Mouse (Mus musculus): ENCODE results near the gene Gjc2.

The Gjc2 gene

GRCm38 (mm10) chr11:59161398-59161797 lies 21.6 kb downstream of the Gjc2 start:
- no peak for DNase-seq (ENCODE audit: low spot score)

- DNase-seq (ENCODE audit: low spot score) = no peak
Measured at GRCm38 (mm10) chr11:59159558-59159957, 23.5 kb downstream of the Gjc2 start.

DNA sequence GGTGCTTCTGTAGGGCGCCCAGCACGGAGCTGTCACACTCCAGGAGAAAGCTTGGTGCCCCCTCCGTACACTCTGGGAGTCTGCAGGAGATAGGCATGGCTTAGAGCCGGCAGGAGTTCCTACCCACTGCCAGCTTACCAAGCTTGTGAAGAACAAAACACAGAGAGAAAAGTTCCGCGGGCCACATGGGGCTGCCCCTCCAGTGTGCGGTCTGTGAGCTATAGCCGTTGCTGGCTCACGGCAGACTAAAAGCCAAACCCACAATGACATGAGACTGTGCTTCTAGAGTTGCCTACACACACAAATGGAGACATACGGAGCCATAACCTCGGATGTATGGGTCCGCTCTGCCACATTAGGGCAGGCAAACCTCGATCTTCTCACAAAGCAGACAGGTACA lies 23.9 kb downstream of the Gjc2 start:
- no peak for DNase-seq (ENCODE audit: low spot score)

DNA sequence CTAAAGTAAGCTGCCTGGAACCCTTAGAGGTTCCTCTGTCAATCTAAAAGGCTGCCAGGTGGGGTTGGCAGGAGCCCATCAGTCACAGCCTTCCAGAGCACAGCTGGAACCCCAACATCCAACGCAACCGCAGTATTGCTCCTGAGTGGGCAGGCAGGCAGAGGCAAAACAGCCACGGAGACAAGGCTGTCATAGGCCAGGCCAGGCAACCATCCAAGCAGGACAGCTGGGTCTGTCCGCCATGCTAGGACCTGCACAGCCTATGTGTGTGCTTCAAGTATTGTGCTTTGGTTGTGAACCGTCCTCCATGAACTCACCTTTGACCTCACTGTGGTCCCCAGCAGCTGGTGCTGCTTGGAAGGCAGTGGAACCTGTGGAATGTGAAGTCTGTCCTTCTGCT lies 27.1 kb downstream of the Gjc2 start:
- no peak for DNase-seq (ENCODE audit: low spot score)

- DNase-seq (ENCODE audit: low spot score) = no peak
Measured at GRCm38 (mm10) chr11:59154220-59154619, 28.8 kb downstream of the Gjc2 start.

DNA sequence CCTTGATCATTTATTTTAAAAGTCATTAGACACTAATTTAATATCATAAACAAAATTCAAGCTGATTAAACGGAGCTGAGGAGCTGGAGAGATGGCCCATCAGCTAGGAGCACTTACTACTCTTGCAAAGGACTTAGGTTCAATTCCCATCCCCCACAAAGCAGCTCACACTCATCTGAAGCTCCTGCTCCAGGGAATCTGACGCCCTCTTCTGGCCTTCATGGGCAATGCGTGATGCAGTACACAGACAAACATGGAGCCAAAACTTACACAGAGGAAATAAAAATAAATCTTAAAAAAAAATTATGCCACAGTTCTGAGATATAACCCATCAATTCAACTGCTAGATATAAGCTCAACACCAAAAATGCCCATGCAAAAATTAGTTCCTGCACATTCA lies 31.3 kb downstream of the Gjc2 start:
- no peak for DNase-seq (ENCODE audit: low spot score)

DNA sequence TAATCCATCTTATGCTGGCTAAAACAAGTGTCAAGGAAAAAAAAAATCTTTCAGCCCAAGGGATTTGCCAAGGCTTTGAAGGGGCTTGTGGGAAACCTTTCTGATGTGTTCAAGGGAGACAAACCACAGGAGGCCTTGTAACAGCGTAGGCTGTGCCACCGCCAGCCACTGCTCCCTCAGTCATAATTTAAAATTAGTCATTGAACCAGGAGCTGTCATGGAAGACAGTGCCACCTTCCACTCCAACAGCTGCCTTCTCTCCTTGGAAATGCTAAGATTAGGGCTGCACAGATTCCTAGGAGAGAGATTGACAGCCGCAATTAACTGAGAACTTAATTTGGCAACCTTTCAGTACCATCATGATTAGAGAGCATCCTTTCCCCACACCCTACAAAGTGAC lies 33.7 kb downstream of the Gjc2 start:
- no peak for DNase-seq (ENCODE audit: low spot score)

DNA sequence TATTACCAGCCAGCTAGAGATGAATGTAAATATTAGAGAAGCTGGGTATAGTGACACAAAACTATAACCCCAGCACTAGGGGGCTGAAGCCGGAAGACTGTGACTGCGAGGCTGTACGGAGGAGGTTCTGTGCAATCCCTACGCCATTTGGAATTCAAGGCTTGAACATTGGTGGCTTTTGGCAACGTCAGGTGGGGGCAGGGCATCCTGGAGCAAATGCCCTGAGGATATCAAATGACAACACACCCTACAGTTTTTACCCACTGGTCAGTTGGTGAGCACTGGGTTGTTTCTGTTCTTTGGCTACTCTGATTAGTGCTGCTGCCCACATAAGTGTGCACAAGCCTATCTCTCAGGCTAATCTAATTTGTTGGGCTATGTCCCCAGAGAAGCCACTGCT lies 40.1 kb downstream of the Gjc2 start:
- no peak for DNase-seq (ENCODE audit: low spot score)

DNA sequence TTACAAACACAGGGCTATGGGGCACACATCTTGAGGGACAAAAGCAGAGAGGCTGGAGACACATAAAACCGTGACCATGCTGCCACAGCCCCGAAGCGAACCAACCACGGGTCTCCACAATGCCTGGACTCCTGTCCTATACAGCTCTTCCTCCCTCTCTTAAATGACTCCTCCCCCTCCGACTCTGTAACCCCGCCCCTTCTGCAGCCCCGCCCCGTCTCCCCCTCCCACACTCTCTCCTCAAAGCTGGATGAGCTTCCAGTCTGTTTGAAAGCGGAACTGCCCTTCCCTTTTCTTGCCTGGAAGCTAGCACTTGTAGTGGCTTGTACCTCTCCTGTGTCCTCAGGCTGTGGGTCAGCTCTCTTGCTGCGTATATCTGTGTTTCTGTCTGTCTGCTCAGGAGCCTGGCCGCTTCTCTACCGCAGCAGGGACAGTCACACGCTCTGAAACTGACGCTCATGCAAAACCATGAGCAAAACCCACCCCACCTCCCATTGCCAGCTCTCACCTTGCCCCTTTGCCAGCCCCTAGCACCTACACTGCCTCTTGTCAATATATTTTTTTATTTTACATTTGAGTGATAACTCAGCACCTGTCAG lies 41.1 kb downstream of the Gjc2 start:
- no peak for DNase-seq (ENCODE audit: low spot score)

- no peak for DNase-seq (ENCODE audit: low spot score)
Measured at GRCm38 (mm10) chr11:59138537-59139486, 44.2 kb downstream of the Gjc2 start.

DNA sequence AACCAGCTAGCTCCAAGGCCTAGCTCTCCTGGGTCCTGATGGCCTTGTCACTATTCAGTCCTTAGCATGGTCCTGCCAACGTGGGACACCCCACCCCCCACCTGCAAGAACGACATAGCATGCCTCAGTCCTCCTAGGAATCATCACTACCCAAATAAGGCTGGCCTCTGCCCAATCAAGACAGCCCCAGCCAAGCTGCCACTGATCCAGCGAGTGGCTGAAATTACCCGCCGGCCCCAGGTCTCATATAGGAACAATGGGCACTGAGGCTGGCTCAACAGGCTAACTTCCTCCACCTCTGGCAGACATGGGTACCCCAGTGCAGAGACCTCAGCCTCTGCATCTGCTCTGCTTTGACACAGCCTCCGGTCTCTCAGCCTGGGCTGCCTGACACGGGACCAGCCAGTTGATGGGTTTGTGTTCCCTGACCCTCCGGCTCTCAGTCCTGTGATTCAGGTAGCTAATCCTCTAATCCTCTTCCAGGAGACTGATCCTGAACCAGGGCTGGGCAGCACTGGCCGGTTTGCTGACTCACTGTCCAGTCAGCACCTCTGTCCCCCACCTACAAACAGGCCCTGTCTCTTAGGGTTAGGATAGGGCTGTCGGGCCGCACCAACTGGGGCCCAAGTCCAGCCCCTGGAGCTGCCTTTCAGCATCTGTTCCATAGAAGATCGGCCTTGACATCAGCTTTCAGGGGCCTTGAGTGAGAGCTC lies 45.9 kb downstream of the Gjc2 start:
- DNase-seq (ENCODE audit: low spot score) = no peak

DNA sequence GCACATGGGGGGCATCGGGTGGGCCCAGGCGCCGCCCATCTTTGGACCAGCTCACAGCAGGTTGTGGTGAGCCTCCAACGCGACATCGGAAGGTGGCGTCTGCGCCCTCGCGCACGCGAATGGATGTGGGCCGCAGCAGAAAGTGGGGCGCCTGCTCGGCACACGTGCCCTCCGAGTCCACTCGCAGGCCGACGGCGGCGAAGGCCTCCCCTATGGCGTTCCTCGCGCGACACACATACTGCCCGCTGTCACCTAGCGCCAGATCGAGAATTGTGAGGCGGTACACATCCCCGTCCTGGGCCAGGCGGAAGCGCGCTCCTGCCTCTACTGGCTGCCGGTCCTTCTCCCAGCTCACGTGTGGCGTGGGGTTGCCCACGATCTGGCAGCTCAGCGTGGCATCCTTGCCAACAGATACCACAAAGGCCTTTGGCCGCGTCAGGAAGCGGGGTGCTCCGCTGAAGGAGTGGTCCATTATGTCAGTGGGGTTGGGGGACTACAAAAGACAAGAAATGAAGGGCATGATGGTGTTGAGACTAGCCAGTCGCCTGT lies 47.0 kb downstream of the Gjc2 start, which contains the start of gene Obscn:
TSS of gene Obscn (minus strand) at position 499 of the 549 bp plus-strand sequence.
- DNase-seq (ENCODE audit: low spot score) = no peak

DNA sequence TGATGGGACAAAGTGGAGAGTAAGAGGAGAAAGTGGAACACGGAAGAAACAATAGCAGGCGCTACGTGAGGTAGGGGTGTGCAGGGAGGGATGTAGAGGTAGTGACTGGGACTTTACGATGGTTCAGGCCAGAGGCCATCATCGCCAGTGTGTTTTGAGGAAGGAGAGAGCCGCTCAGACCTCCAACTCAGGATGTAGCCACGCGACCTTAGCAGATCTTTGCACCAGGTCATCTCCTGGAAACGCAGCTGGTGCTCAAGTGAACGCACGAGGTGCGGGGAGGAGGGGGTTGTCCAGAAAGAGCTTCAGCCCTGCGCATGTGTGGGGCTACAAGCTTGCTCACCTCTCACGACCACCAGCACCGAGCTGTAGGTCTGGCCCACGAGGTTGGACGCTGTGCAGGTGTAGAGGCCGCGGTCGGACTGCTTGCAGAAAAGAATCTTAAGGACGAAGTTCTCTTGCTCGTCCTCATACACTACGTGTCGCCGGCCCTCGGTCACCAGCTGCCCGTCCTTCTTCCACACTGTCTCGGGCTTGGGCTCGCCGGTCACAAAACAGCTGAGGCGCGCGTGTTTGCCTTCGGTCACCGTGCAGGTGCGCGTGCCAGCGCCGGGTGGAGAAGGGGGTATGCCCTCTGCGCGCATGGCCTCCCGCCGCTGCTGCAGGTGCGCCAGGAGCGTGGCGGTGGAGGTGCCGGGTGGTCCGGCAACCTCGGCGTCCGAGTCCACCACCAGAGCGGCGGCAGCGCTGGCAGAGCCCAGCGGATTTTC lies 47.8 kb downstream of the Gjc2 start:
- no peak for DNase-seq (ENCODE audit: low spot score)

GRCm38 (mm10) chr11:59134373-59134997 lies 48.5 kb downstream of the Gjc2 start:
- no peak for DNase-seq (ENCODE audit: low spot score)

- DNase-seq (ENCODE audit: low spot score) = no peak
Measured at GRCm38 (mm10) chr11:59132065-59132464, 50.9 kb downstream of the Gjc2 start.

- no peak for DNase-seq (ENCODE audit: low spot score)
Measured at GRCm38 (mm10) chr11:59131348-59131919, 51.6 kb downstream of the Gjc2 start.

DNA sequence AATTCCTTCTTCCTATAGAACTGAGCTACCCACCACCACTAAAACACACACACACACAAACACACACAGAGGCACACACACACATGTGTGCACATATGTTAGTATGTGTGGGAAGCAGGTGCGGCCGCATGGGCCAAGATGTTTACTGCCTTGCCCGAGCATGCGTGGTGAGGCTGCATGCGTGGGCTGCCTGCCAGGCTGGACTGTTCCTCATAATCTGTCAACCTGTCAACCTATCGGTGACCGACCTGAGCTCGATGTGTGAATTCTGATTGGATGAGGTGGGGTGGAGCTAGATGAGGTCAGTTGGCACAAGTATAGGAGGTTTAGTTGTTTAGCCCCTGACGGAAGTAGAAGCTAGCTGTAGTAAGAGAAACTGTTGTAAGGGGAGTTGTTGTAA lies 52.2 kb downstream of the Gjc2 start:
- no peak for DNase-seq (ENCODE audit: low spot score)
